Comparison of ENCODE assay signal across 14 mouse cellular contexts in the genomic region with DNA sequence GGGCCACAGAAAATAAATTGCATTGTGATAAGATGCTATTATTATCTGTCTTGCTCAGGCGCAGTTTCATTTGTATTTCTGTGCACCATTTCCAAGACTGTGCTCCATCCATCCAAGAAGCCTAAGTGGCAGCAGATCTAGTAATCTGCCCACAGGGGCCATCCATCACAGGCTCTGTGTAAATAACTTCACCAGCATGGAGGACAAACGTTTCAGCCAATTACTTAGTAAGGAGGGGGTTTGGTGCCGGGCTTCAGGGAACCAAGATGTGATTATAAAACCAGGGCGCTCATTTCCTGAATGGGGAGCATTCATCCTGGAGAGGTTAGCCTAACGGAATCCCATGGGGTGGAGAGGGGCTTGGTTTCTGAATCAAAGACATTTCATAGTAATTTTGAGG.
A peak's percentile ranks its signal among the peaks of the same experiment; 100 is the strongest.
DNase-seq lines count a peak whose midpoint lies in the region; ATAC-seq and TF ChIP-seq lines count a peak whose summit lies in the region.
"Had no signal": no experiment of that assay in that cellular context is flagged by ENCODE, and none has a peak within 500 bp of the region (broad histone marks: within the 10 kb centered on the region; RNA-seq: fewer than 3 reads in every experiment).

No protein-coding gene starts in this region.

- 0 out of 2 replicates have a peak, but pooled peaks have one; percentile 26 for ATAC-seq in liver, embryonic 11.5 days (replicated peaks; ENCODE audit: low FRiP score)
- ATAC-seq in liver, postnatal 0 days = no peak
- ATAC-seq in hindbrain, embryonic 14.5 days (ENCODE audit: low FRiP score) = peak; percentile 68; the same call in 1 of the 2 replicates
- ATAC-seq in neural tube, embryonic 11.5 days (ENCODE audit: insufficient read depth, low FRiP score, low TSS enrichment) = 0 out of 2 replicates have a peak, but pooled peaks have one; percentile 55
- ATAC-seq in kidney, embryonic 14.5 days (ENCODE audit: low FRiP score, low TSS enrichment) = no peak
- ATAC-seq: forebrain, embryonic 15.5 days; inflammation-experienced regulatory T-cells, adult 6 months had no signal

- H3K4me1 ChIP-seq in liver, embryonic 11.5 days (replicated peaks; ENCODE audit: control insufficient read depth, insufficient read depth, low read length) = no peaks in the 10 kb centered on the region; the same call in 1 of the 2 replicates
- H3K4me1 ChIP-seq in liver, postnatal 0 days (ENCODE audit: insufficient read depth) = no peaks in the 10 kb centered on the region
- peaks cover 7% of the 10 kb centered on the region for H3K4me1 ChIP-seq in hindbrain, embryonic 14.5 days (replicated peaks; ENCODE audit: control insufficient read depth, insufficient read depth, low read length)
- H3K4me1 ChIP-seq in neural tube, embryonic 11.5 days (ENCODE audit: control insufficient read depth, insufficient read depth, low read length) = 0 out of 2 replicates have a peak, but pooled peaks cover 7% of the 10 kb centered on the region
- H3K4me1 ChIP-seq in kidney, embryonic 14.5 days (ENCODE audit: control insufficient read depth, insufficient read depth, low read length) = 0 out of 2 replicates have a peak, but pooled peaks cover 5% of the 10 kb centered on the region
- H3K4me1 ChIP-seq: forebrain, embryonic 15.5 days had no signal

- no peak overlapping the region for H3K4me2 ChIP-seq in liver, embryonic 11.5 days
- H3K4me2 ChIP-seq in liver, postnatal 0 days (ENCODE audit: low read depth, low read length) = no peak overlapping the region
- no peak overlapping the region for H3K4me2 ChIP-seq in hindbrain, embryonic 14.5 days (replicated peaks)
- no peak overlapping the region for H3K4me2 ChIP-seq in neural tube, embryonic 11.5 days (ENCODE audit: low read depth)
- H3K4me2 ChIP-seq in kidney, embryonic 14.5 days (replicated peaks; ENCODE audit: low read depth, low read length) = no peak overlapping the region
- H3K4me2 ChIP-seq: forebrain, embryonic 15.5 days had no signal

- 46% methylated on average over 5 of the region's 5 CpGs for WGBS in liver, embryonic 11.5 days
- WGBS in liver, postnatal 0 days (ENCODE audit: insufficient replicate concordance) = 53% methylated on average over 5 of the region's 5 CpGs
- 29% methylated on average over 5 of the region's 5 CpGs for WGBS in hindbrain, embryonic 14.5 days
- WGBS in neural tube, embryonic 11.5 days = 30% methylated on average over 5 of the region's 5 CpGs
- WGBS in kidney, embryonic 14.5 days = 33% methylated on average over 5 of the region's 5 CpGs

- H3K27me3 ChIP-seq in liver, embryonic 11.5 days (replicated peaks; ENCODE audit: control insufficient read depth, insufficient read depth, low read length) = no peaks in the 10 kb centered on the region
- no peaks in the 10 kb centered on the region for H3K27me3 ChIP-seq in liver, postnatal 0 days (ENCODE audit: insufficient read depth, low read length)
- no peaks in the 10 kb centered on the region for H3K27me3 ChIP-seq in hindbrain, embryonic 14.5 days (ENCODE audit: control insufficient read depth, insufficient read depth, low read length)
- H3K27me3 ChIP-seq in neural tube, embryonic 11.5 days (ENCODE audit: control insufficient read depth, insufficient read depth, low read length) = no peaks in the 10 kb centered on the region
- no peaks in the 10 kb centered on the region for H3K27me3 ChIP-seq in kidney, embryonic 14.5 days (ENCODE audit: control insufficient read depth, insufficient read depth, low read length)
- H3K27me3 ChIP-seq: CH12.LX; forebrain, embryonic 15.5 days had no signal

- DNase-seq in liver, embryonic 11.5 days (ENCODE audit: low spot score) = no peak
- DNase-seq in liver, postnatal 0 days = no peak
- peak; percentile 42 for DNase-seq in embryo, embryonic 11.5 days (ENCODE audit: low read depth, low spot score)
- DNase-seq in hindbrain, embryonic 14.5 days (ENCODE audit: low spot score) = peak; percentile 36
- DNase-seq in neural tube, embryonic 11.5 days (ENCODE audit: low spot score) = peak; percentile 59
- no peak for DNase-seq in lung, postnatal 36 days
- DNase-seq in right cerebral cortex, postnatal 14 days = no peak
- DNase-seq: cerebellum, postnatal 25 days; lung, adult 18-20 months; right cerebral cortex, adult 18-20 months had no signal

- no peak for TF ChIP-seq EP300 in liver, postnatal 0 days (IDR thresholded peaks at IDR 0.05; ENCODE audit: low read depth)

- TF ChIP-seq CTCF in liver, postnatal 0 days (IDR thresholded peaks at IDR 0.05; ENCODE audit: low read depth) = no peak

- no peak overlapping the region for H3K9ac ChIP-seq in liver, embryonic 11.5 days (ENCODE audit: low read depth, low read length)
- no peak overlapping the region for H3K9ac ChIP-seq in liver, postnatal 0 days (replicated peaks)
- no peak overlapping the region for H3K9ac ChIP-seq in hindbrain, embryonic 14.5 days
- H3K9ac ChIP-seq in neural tube, embryonic 11.5 days (ENCODE audit: low read length) = no peak overlapping the region
- no peak overlapping the region for H3K9ac ChIP-seq in kidney, embryonic 14.5 days (ENCODE audit: low read depth, low read length)
- H3K9ac ChIP-seq: forebrain, embryonic 15.5 days had no signal

- peak overlapping the region; percentile 52; the same call in 1 of the 2 replicates for H3K27ac ChIP-seq in liver, embryonic 11.5 days (ENCODE audit: low read depth, low read length)
- no peak overlapping the region for H3K27ac ChIP-seq in liver, postnatal 0 days (ENCODE audit: low read depth)
- H3K27ac ChIP-seq in hindbrain, embryonic 14.5 days = peak overlapping the region; percentile 9; the same call in 1 of the 2 replicates
- H3K27ac ChIP-seq in neural tube, embryonic 11.5 days (ENCODE audit: low read depth, low read length) = no peak overlapping the region
- H3K27ac ChIP-seq in kidney, embryonic 14.5 days (ENCODE audit: low read depth, low read length) = no peak overlapping the region
- H3K27ac ChIP-seq: forebrain, embryonic 15.5 days had no signal

- no peak overlapping the region for H3K4me3 ChIP-seq in liver, embryonic 11.5 days (ENCODE audit: low read depth, low read length)
- no peak overlapping the region for H3K4me3 ChIP-seq in liver, postnatal 0 days (ENCODE audit: low read depth, low read length)
- no peak overlapping the region for H3K4me3 ChIP-seq in hindbrain, embryonic 14.5 days (replicated peaks; ENCODE audit: low read length)
- no peak overlapping the region for H3K4me3 ChIP-seq in neural tube, embryonic 11.5 days (ENCODE audit: low read depth, low read length)
- H3K4me3 ChIP-seq in kidney, embryonic 14.5 days (ENCODE audit: low read length) = no peak overlapping the region
- H3K4me3 ChIP-seq: forebrain, embryonic 15.5 days had no signal

- H3K9me3 ChIP-seq in liver, embryonic 11.5 days (ENCODE audit: control insufficient read depth, low read length) = no peaks in the 10 kb centered on the region
- H3K9me3 ChIP-seq in liver, postnatal 0 days (ENCODE audit: low read length) = no peaks in the 10 kb centered on the region
- H3K9me3 ChIP-seq in hindbrain, embryonic 14.5 days (ENCODE audit: control insufficient read depth, low read length) = no peaks in the 10 kb centered on the region
- no peaks in the 10 kb centered on the region for H3K9me3 ChIP-seq in neural tube, embryonic 11.5 days (ENCODE audit: control insufficient read depth, low read length)
- H3K9me3 ChIP-seq in kidney, embryonic 14.5 days (ENCODE audit: control insufficient read depth, low read length) = no peaks in the 10 kb centered on the region
- H3K9me3 ChIP-seq: forebrain, embryonic 15.5 days had no signal

- no peaks in the 10 kb centered on the region for H3K36me3 ChIP-seq in liver, embryonic 11.5 days (ENCODE audit: control insufficient read depth, insufficient read depth, low read length)
- H3K36me3 ChIP-seq in liver, postnatal 0 days (replicated peaks; ENCODE audit: insufficient read depth, low read length) = no peaks in the 10 kb centered on the region
- H3K36me3 ChIP-seq in hindbrain, embryonic 14.5 days (replicated peaks; ENCODE audit: control insufficient read depth, insufficient read depth) = no peaks in the 10 kb centered on the region
- no peaks in the 10 kb centered on the region for H3K36me3 ChIP-seq in neural tube, embryonic 11.5 days (ENCODE audit: control insufficient read depth, insufficient read depth, low read length)
- no peaks in the 10 kb centered on the region for H3K36me3 ChIP-seq in kidney, embryonic 14.5 days (ENCODE audit: control insufficient read depth, insufficient read depth, low read length)
- H3K36me3 ChIP-seq: forebrain, embryonic 15.5 days had no signal

Comparison
In these comparisons a context has a peak if more than half of its experiments do, and no peak if none do; other contexts are left out.
1. ATAC-seq: peak in liver, embryonic 11.5 days (single experiment), hindbrain, embryonic 14.5 days (single experiment) and neural tube, embryonic 11.5 days (single experiment); none in liver, postnatal 0 days (single experiment) and kidney, embryonic 14.5 days (single experiment).
2. H3K27ac ChIP-seq: peak in liver, embryonic 11.5 days (single experiment) and hindbrain, embryonic 14.5 days (single experiment); none in liver, postnatal 0 days (single experiment), neural tube, embryonic 11.5 days (single experiment) and kidney, embryonic 14.5 days (single experiment).
3. DNase-seq: peak in embryo, embryonic 11.5 days (single experiment), hindbrain, embryonic 14.5 days (single experiment) and neural tube, embryonic 11.5 days (single experiment); none in liver, embryonic 11.5 days (single experiment), liver, postnatal 0 days (single experiment), lung, postnatal 36 days (single experiment) and right cerebral cortex, postnatal 14 days (single experiment).